Mouse (Mus musculus) WW6 (cell line): ENCODE data around the gene Cyp4f39.
"Not testable (repeated sequence)": the region's sequence is repeated elsewhere in the genome, so short reads cannot be mapped to it uniquely, and the experiment has no call there.

Source experiments
- DNase-seq: peaks from one replicate; pipeline ENCODE4 v3.0.0-alpha.2; 2013; ENCODE audit warnings: low read depth, low spot score

The Cyp4f39 gene

GRCm38 (mm10) chr17:32528408-32529337 is 76.2 kb downstream of the Cyp4f39 start:
- peak; percentile 58 for DNase-seq

DNA sequence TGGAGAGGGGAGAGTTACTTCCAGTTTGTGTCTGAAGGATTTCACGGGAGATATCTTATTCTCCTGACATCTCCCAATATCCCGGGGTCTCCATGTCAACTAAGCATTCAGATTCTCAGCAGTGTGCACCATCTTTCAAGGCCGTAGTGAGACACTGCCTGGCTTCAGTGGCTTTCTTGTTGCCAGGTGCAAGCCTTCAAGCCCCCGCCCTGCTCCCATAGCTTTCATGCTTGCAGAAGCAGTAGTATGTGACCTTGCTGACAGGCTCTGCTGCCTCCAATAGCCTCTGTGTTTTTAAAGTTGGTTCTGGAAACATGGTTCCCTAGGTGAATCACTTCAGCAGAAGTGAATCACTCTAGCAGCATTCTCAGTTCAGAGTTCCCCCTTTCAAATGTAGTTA is 79.8 kb downstream of the Cyp4f39 start:
- DNase-seq = not testable (repeated sequence)

GRCm38 (mm10) chr17:32534068-32534467 is 81.5 kb downstream of the Cyp4f39 start:
- no peak for DNase-seq

GRCm38 (mm10) chr17:32536051-32536866 is 83.7 kb downstream of the Cyp4f39 start, which contains the start of gene Cyp4f16:
TSS of gene Cyp4f16 (plus strand) at chr17:32536558.
- DNase-seq = peak; percentile 39

- no peak for DNase-seq
Observed at GRCm38 (mm10) chr17:32536867-32537250, 84.3 kb downstream of the Cyp4f39 start.
